Mouse (Mus musculus) ES-E14 (cell line): Measurements from ENCODE around the gene Zfp367.

ENCODE experiments used
- CHD2 ChIP-seq: IDR thresholded peaks from 2 replicates; pipeline ENCODE4 v1.6.1; 2014; ENCODE audit warnings: mild to moderate bottlenecking, low read depth, low read length, inconsistent platforms
- HCFC1 ChIP-seq: IDR thresholded peaks from 2 replicates; pipeline ENCODE4 v1.6.1; 2012; ENCODE audit warnings: low read length, inconsistent platforms, borderline replicate concordance; ENCODE audit not compliant: insufficient read depth
- MAFK ChIP-seq: IDR thresholded peaks from 2 replicates; pipeline ENCODE4 v1.6.1; 2014; ENCODE audit warnings: mild to moderate bottlenecking, low read depth, low read length, inconsistent platforms; ENCODE audit not compliant: insufficient read depth
- ZC3H11A ChIP-seq: IDR thresholded peaks from 2 replicates; pipeline ENCODE4 v1.6.1; 2012; ENCODE audit warnings: low read depth, mild to moderate bottlenecking, inconsistent platforms, low read length, borderline replicate concordance

DNA sequence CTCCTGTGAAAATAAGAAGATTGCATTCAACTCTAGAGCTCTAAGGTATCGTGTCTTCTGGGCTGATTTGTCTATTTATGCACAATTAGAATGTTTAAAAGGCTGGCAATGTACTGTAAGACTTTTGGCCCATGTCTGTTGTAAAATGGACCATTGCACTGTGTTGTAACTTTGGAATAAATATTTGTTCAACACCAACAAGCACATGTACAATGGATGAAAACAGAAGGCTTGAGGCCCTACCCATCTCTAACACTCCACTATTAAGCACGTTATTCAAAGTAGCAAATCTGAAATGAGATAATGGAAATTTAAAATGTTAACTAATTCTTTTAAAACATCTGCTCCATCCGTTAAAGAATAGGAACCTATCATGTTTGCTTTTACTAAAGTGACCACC lies 45.9 kb downstream of the Zfp367 start:
- TF ChIP-seq MAFK = no peak
- no peak for TF ChIP-seq HCFC1
- TF ChIP-seq ZC3H11A = no peak
- TF ChIP-seq CHD2 = no peak
